Mouse (Mus musculus): Measurements from ENCODE around the gene Erich3. TPM values are rescaled to one million over a fixed set of nuclear protein-coding genes. Genes with fewer than 3 reads are reported as not detected.
A peak's percentile ranks its signal among the peaks of the same experiment; 100 is the strongest.
"Not testable (repeated sequence)": the region's sequence is repeated elsewhere in the genome, so short reads cannot be mapped to it uniquely, and the experiment has no call there.

Gene Erich3
- 10 to 100 TPM in 1 of 2 experiments, 1 to 10 TPM in 1; 9.0 to 11.6 TPM for total RNA-seq (2021)
- long read RNA-seq, experiment 1, partial matches to known transcripts, result 1 of 3 reads
- long read RNA-seq, experiment 1, other reads (novel, unspliced or antisense), result 1 of 3 reads
- long read RNA-seq, experiment 2, full-length matches to known transcripts, result 7 of 8 reads
- long read RNA-seq, experiment 2, partial matches to known transcripts, result 0 of 8 reads
- long read RNA-seq, experiment 2, other reads (novel, unspliced or antisense), result 1 of 8 reads

- DNase-seq (ENCODE audit: extremely low spot score in 1 of 2, low spot score in 2 of 2), result no peak
- Histone ChIP-seq H3K4me3 (peak within 1 kb of the TSS; percentile 51), H3K27ac (peak within 1 kb of the TSS; percentile 89)
- no peak for TF ChIP-seq CTCF (IDR thresholded peaks at IDR 0.05)
- intact Hi-C loops (cut with DNase I), result loop anchor here (5.0 kb wide), 1 partner anchor 429 kb away; the partner anchor contains the start of genes Fpgt and Lrriq3
Measured at GRCm38 (mm10) chr3:154663545-154663944, at the start of gene Erich3. TSS of gene Erich3 (plus strand) at chr3:154663859.

- DNase-seq (ENCODE audit: extremely low spot score in 1 of 2, low spot score in 2 of 2), result no peak
- no peak for TF ChIP-seq CTCF (IDR thresholded peaks at IDR 0.05)
- intact Hi-C loops (cut with DNase I), result no loop called here
- Histone ChIP-seq H3K4me3 (no peak overlapping the region), H3K27ac (no peak overlapping the region)
Measured at GRCm38 (mm10) chr3:154614771-154615170, 48.9 kb upstream of the Erich3 start.

GRCm38 (mm10) chr3:154615304-154615703, 48.4 kb upstream of the Erich3 start:
- DNase-seq (ENCODE audit: extremely low spot score in 1 of 2, low spot score in 2 of 2), result no peak
- TF ChIP-seq CTCF (IDR thresholded peaks at IDR 0.05), result no peak
- no peak overlapping the region for H3K27ac ChIP-seq
- intact Hi-C loops (cut with DNase I), result no loop called here
- H3K4me3 ChIP-seq, result no peak overlapping the region

GRCm38 (mm10) chr3:154616106-154616505, 47.6 kb upstream of the Erich3 start:
- intact Hi-C loops (cut with DNase I), result no loop called here
- Histone ChIP-seq H3K4me3 (no peak overlapping the region), H3K27ac (no peak overlapping the region)
- no peak for DNase-seq (ENCODE audit: extremely low spot score in 1 of 2, low spot score in 2 of 2)
- TF ChIP-seq CTCF (IDR thresholded peaks at IDR 0.05), result no peak

GRCm38 (mm10) chr3:154628284-154628683, 35.4 kb upstream of the Erich3 start:
- DNase-seq (ENCODE audit: extremely low spot score in 1 of 2, low spot score in 2 of 2), result no peak
- Histone ChIP-seq H3K27ac (no peak overlapping the region), H3K4me3 (no peak overlapping the region)
- no peak for TF ChIP-seq CTCF (IDR thresholded peaks at IDR 0.05)
- intact Hi-C loops (cut with DNase I), result no loop called here

- H3K4me3 ChIP-seq; DNase-seq (ENCODE audit: extremely low spot score in 1 of 2, low spot score in 2 of 2); intact Hi-C loops (cut with DNase I); H3K27ac ChIP-seq: not testable (repeated sequence)
Measured at GRCm38 (mm10) chr3:154631281-154631680, 32.4 kb upstream of the Erich3 start.

GRCm38 (mm10) chr3:154633091-154633490, 30.6 kb upstream of the Erich3 start:
- TF ChIP-seq CTCF (IDR thresholded peaks at IDR 0.05), result no peak
- intact Hi-C loops (cut with DNase I), result no loop called here
- no peak for DNase-seq (ENCODE audit: extremely low spot score in 1 of 2, low spot score in 2 of 2)
- Histone ChIP-seq H3K4me3 (no peak overlapping the region), H3K27ac (no peak overlapping the region)

GRCm38 (mm10) chr3:154646638-154647442, 16.8 kb upstream of the Erich3 start:
- peak; percentile 63 for TF ChIP-seq CTCF (IDR thresholded peaks at IDR 0.05)
- no peak for DNase-seq (ENCODE audit: extremely low spot score in 1 of 2, low spot score in 2 of 2)
- peak overlapping the region; percentile 54 for H3K4me3 ChIP-seq
- H3K27ac ChIP-seq, result peak overlapping the region; percentile 38; the same call in 1 of the 2 replicates
- intact Hi-C loops (cut with DNase I), result loop anchor here (5.0 kb wide), 1 partner anchor 575 kb away; no protein-coding TSS in a partner anchor

- DNase-seq (ENCODE audit: extremely low spot score in 1 of 2, low spot score in 2 of 2), result no peak
- intact Hi-C loops (cut with DNase I), result loop anchor here (5.0 kb wide), 1 partner anchor 575 kb away; no protein-coding TSS in a partner anchor
- H3K27ac ChIP-seq, result no peak overlapping the region
- TF ChIP-seq CTCF (IDR thresholded peaks at IDR 0.05), result no peak
- peak overlapping the region; percentile 54 for H3K4me3 ChIP-seq
Measured at GRCm38 (mm10) chr3:154647443-154647780, 16.2 kb upstream of the Erich3 start.

- no peak for DNase-seq (ENCODE audit: extremely low spot score in 1 of 2, low spot score in 2 of 2)
- TF ChIP-seq CTCF (IDR thresholded peaks at IDR 0.05), result no peak
- Histone ChIP-seq H3K4me3 (no peak overlapping the region), H3K27ac (no peak overlapping the region)
- intact Hi-C loops (cut with DNase I), result loop anchor here (5.0 kb wide), 3 partner anchors 168 to 1913 kb away; partner anchors contain the start of gene Negr1
Measured at GRCm38 (mm10) chr3:154649411-154650285, 14.0 kb upstream of the Erich3 start.

GRCm38 (mm10) chr3:154651192-154651821, 12.4 kb upstream of the Erich3 start:
- TF ChIP-seq CTCF (IDR thresholded peaks at IDR 0.05), result no peak
- intact Hi-C loops (cut with DNase I), result loop anchor here (1.0 to 5.0 kb wide), 3 partner anchors 47 to 1911 kb away; partner anchors contain the start of gene Negr1
- DNase-seq (ENCODE audit: extremely low spot score in 1 of 2, low spot score in 2 of 2), result peak in 1 of 2 experiments; percentile 45

More at GRCm38 (mm10) chr3:154651192-154651821, 12.4 kb upstream of the Erich3 start:
- H3K4me3 ChIP-seq, result no peak overlapping the region
- H3K27ac ChIP-seq, result peak overlapping the region; percentile 73

All from left cerebral cortex, adult 2 months (tissue).